Mouse (Mus musculus) cerebellum, adult 9-11 months (tissue): ENCODE data around the gene Laptm5.

Experiments used
- DNase-seq: peaks from one replicate; pipeline ENCODE4 v3.0.0; 2022

Gene Laptm5

GRCm38 (mm10) chr4:130921986-130922385 is 9.1 kb downstream of the Laptm5 start:
- DNase-seq = no peak

GRCm38 (mm10) chr4:130926274-130926673 is 13.3 kb downstream of the Laptm5 start:
- no peak for DNase-seq

GRCm38 (mm10) chr4:130927821-130928220 is 14.9 kb downstream of the Laptm5 start:
- DNase-seq = no peak

GRCm38 (mm10) chr4:130942644-130943043 is 29.7 kb downstream of the Laptm5 start:
- DNase-seq = no peak

- DNase-seq = no peak
Measured at GRCm38 (mm10) chr4:130944112-130944511, 31.2 kb downstream of the Laptm5 start, which contains the start of gene Matn1. Gene Matn1, plus strand, starts transcription at chr4:130944385.

GRCm38 (mm10) chr4:130944779-130945178 is 31.9 kb downstream of the Laptm5 start:
- DNase-seq = no peak

- no peak for DNase-seq
Measured at GRCm38 (mm10) chr4:130947094-130947647, 34.2 kb downstream of the Laptm5 start.

GRCm38 (mm10) chr4:130949821-130950384 is 37.0 kb downstream of the Laptm5 start:
- no peak for DNase-seq

GRCm38 (mm10) chr4:130952531-130952930 is 39.6 kb downstream of the Laptm5 start:
- DNase-seq = no peak

GRCm38 (mm10) chr4:130957156-130957555 is 44.2 kb downstream of the Laptm5 start:
- no peak for DNase-seq

- DNase-seq = no peak
Measured at GRCm38 (mm10) chr4:130958812-130959211, 45.9 kb downstream of the Laptm5 start.

- DNase-seq = no peak
Measured at GRCm38 (mm10) chr4:130959678-130960077, 46.8 kb downstream of the Laptm5 start.

GRCm38 (mm10) chr4:130960118-130960734 is 47.3 kb downstream of the Laptm5 start:
- DNase-seq = peak; percentile 82

GRCm38 (mm10) chr4:130971278-130971677 is 58.4 kb downstream of the Laptm5 start:
- DNase-seq = no peak

GRCm38 (mm10) chr4:130972421-130972829 is 59.5 kb downstream of the Laptm5 start:
- peak; percentile 48 for DNase-seq

- DNase-seq = peak; percentile 23
Measured at GRCm38 (mm10) chr4:130973332-130974263, 60.7 kb downstream of the Laptm5 start.

GRCm38 (mm10) chr4:130978981-130979380 is 66.1 kb downstream of the Laptm5 start:
- no peak for DNase-seq

- DNase-seq = no peak
Measured at GRCm38 (mm10) chr4:130984416-130985182, 71.7 kb downstream of the Laptm5 start.
